Mouse (Mus musculus) thymus, adult 2 months (tissue): ENCODE measurements at regions not wholly inside any gene's neighbourhood (a gene's known extent, or its start where the extent isn't known, plus 50 kb on each side); places are given as distances from the start of the nearest gene placed in this dataset.

ENCODE experiments used
- DNase-seq: peaks from one replicate; pipeline ENCODE4 v3.0.0; 2021
- H3K27ac ChIP-seq: fragments of 200-500 bp; 2 replicates; pipeline ENCODE4 v1.5.1; 2012; ENCODE audit warnings: low read length, control low read depth; ENCODE audit not compliant: control insufficient read depth, insufficient read depth
- H3K27me3 ChIP-seq: fragments of 200-500 bp; 2 replicates; pipeline ENCODE4 v1.6.1; 2012; ENCODE audit warnings: mild to moderate bottlenecking, low read length, moderate library complexity, mixed read lengths; ENCODE audit not compliant: control insufficient read depth, insufficient read depth
- H3K36me3 ChIP-seq: fragments of 200-500 bp; 2 replicates; pipeline ENCODE4 v1.6.1; 2012; ENCODE audit warnings: mild to moderate bottlenecking, low read length, moderate library complexity; ENCODE audit not compliant: control insufficient read depth, insufficient read depth
- H3K4me1 ChIP-seq: fragments of 200-500 bp; replicated peaks from 2 replicates; pipeline ENCODE4 v1.6.1; 2012; ENCODE audit warnings: low read length; ENCODE audit not compliant: control insufficient read depth, insufficient read depth
- H3K4me3 ChIP-seq: fragments of 200-500 bp; 2 replicates; pipeline ENCODE4 v1.5.1; 2012; ENCODE audit warnings: mild to moderate bottlenecking, low read length, control low read depth, moderate library complexity; ENCODE audit not compliant: control insufficient read depth, insufficient read depth
- CTCF ChIP-seq: fragments of 200-500 bp; IDR thresholded peaks from 2 replicates; pipeline ENCODE4 v1.5.1; 2012; ENCODE audit warnings: mild to moderate bottlenecking, control low read depth, low read length, moderate library complexity, borderline replicate concordance; ENCODE audit not compliant: control insufficient read depth, poor library complexity, insufficient read depth; ENCODE audit errors: extremely low read depth
- POLR2A ChIP-seq: fragments of 200-500 bp; IDR thresholded peaks from 2 replicates; pipeline ENCODE4 v1.6.1; 2012; ENCODE audit warnings: mild to moderate bottlenecking, low read length, control low read depth, moderate library complexity; ENCODE audit not compliant: control insufficient read depth, poor library complexity, insufficient read depth; ENCODE audit errors: extremely low read depth
- WGBS: fragments of 180-500 bp; shearing (Covaris S2); methylation state at CpG from one replicate; pipeline ENCODE4 v1.1.7; 2018; 5-methylcytosine and 5-hydroxymethylcytosine counted together

GRCm38 (mm10) chr15:25230213-25230612 is 183.4 kb downstream of the Basp1 start:
- no peak for DNase-seq
- WGBS, result 98% methylated on average over 4 of the region's 4 CpGs
- TF ChIP-seq POLR2A (no peak), CTCF (no peak)

GRCm38 (mm10) chr15:25229807-25230206 is 183.8 kb downstream of the Basp1 start:
- no peak overlapping the region for H3K4me3 ChIP-seq

More at GRCm38 (mm10) chr15:25230213-25230612, 183.4 kb downstream of the Basp1 start:
- H3K27ac ChIP-seq, result no peak overlapping the region
- H3K4me1 ChIP-seq, result peaks cover 8% of the 10 kb centered on the region
- no peaks in the 10 kb centered on the region for H3K36me3 ChIP-seq
- no peaks in the 10 kb centered on the region for H3K27me3 ChIP-seq
- H3K4me3 ChIP-seq, result no peak overlapping the region

GRCm38 (mm10) chr15:25227496-25227895 is 186.1 kb downstream of the Basp1 start:
- DNase-seq, result peak; percentile 13
- TF ChIP-seq POLR2A (no peak), CTCF (no peak)
- 2% methylated on average over 7 of the region's 7 CpGs for WGBS
- Histone ChIP-seq H3K27ac (peak overlapping the region; percentile 52; the same call in 1 of the 2 replicates), H3K4me1 (peaks cover 8% of the 10 kb centered on the region), H3K36me3 (no peaks in the 10 kb centered on the region), H3K27me3 (no peaks in the 10 kb centered on the region), H3K4me3 (no peak overlapping the region)

More at GRCm38 (mm10) chr15:25229807-25230206, 183.8 kb downstream of the Basp1 start:
- TF ChIP-seq POLR2A (no peak), CTCF (no peak)
- Histone ChIP-seq H3K4me1 (peaks cover 8% of the 10 kb centered on the region), H3K36me3 (no peaks in the 10 kb centered on the region), H3K27me3 (no peaks in the 10 kb centered on the region), H3K27ac (no peak overlapping the region)
- DNase-seq, result no peak
- WGBS, result 95% methylated on average over 11 of the region's 11 CpGs

GRCm38 (mm10) chr15:25225936-25226335 is 187.6 kb downstream of the Basp1 start:
- Histone ChIP-seq H3K27ac (no peak overlapping the region), H3K27me3 (no peaks in the 10 kb centered on the region), H3K36me3 (no peaks in the 10 kb centered on the region), H3K4me3 (no peak overlapping the region), H3K4me1 (peaks cover 8% of the 10 kb centered on the region)
- TF ChIP-seq CTCF (no peak), POLR2A (no peak)
- DNase-seq, result no peak
- WGBS, result 77% methylated on average over 3 of the region's 3 CpGs

- Histone ChIP-seq H3K36me3 (no peaks in the 10 kb centered on the region), H3K27me3 (no peaks in the 10 kb centered on the region), H3K4me3 (no peak overlapping the region), H3K27ac (no peak overlapping the region), H3K4me1 (peaks cover 8% of the 10 kb centered on the region)
- TF ChIP-seq CTCF (no peak), POLR2A (no peak)
- WGBS, result 66% methylated on average over 3 of the region's 3 CpGs
- DNase-seq, result no peak
Measured at GRCm38 (mm10) chr15:25225431-25225830, 188.1 kb downstream of the Basp1 start.

GRCm38 (mm10) chr15:25221749-25222148 is 191.8 kb downstream of the Basp1 start:
- Histone ChIP-seq H3K4me3 (no peak overlapping the region), H3K27me3 (no peaks in the 10 kb centered on the region), H3K4me1 (peaks cover 4% of the 10 kb centered on the region; the same call in 1 of the 2 replicates), H3K27ac (no peak overlapping the region), H3K36me3 (no peaks in the 10 kb centered on the region)
- DNase-seq, result no peak
- TF ChIP-seq POLR2A (no peak), CTCF (no peak)
- 88% methylated on average over 4 of the region's 4 CpGs for WGBS

- DNase-seq, result no peak
- Histone ChIP-seq H3K36me3 (no peaks in the 10 kb centered on the region), H3K27ac (no peak overlapping the region), H3K27me3 (no peaks in the 10 kb centered on the region), H3K4me1 (peaks cover 4% of the 10 kb centered on the region; the same call in 1 of the 2 replicates), H3K4me3 (no peak overlapping the region)
- WGBS, result 8% methylated on average over 1 of the region's 1 CpGs
- TF ChIP-seq CTCF (no peak), POLR2A (no peak)
Measured at GRCm38 (mm10) chr15:25216375-25216774, 197.2 kb downstream of the Basp1 start.
